Mouse (Mus musculus) cerebellum, adult 9-10 months (tissue): Measurements from ENCODE around the gene Slc25a18.
A peak's percentile ranks its signal among the peaks of the same experiment; 100 is the strongest.

Experiments
- DNase-seq: peaks from one replicate; pipeline ENCODE4 v3.0.0; 2022

Slc25a18 gene

GRCm38 (mm10) chr6:120773149-120773628 is at the start of gene Slc25a18:
Gene Slc25a18, plus strand, starts transcription at chr6:120773578.
- peak; percentile 37 for DNase-seq

GRCm38 (mm10) chr6:120725986-120726385 is 47.4 kb upstream of the Slc25a18 start:
- DNase-seq, result no peak

GRCm38 (mm10) chr6:120736011-120736410 is 37.4 kb upstream of the Slc25a18 start:
- DNase-seq, result no peak

- peak; percentile 76 for DNase-seq
These were observed 36.8 kb upstream of the Slc25a18 start for GRCm38 (mm10) chr6:120736566-120736965.

GRCm38 (mm10) chr6:120743130-120743529 is 30.2 kb upstream of the Slc25a18 start:
- no peak for DNase-seq

GRCm38 (mm10) chr6:120744266-120744665 is 29.1 kb upstream of the Slc25a18 start:
- DNase-seq, result no peak

- no peak for DNase-seq
These were observed 27.0 kb upstream of the Slc25a18 start for GRCm38 (mm10) chr6:120746416-120746815.

GRCm38 (mm10) chr6:120761151-120761550 is 12.2 kb upstream of the Slc25a18 start:
- no peak for DNase-seq

- no peak for DNase-seq
These were observed 3.4 kb upstream of the Slc25a18 start for GRCm38 (mm10) chr6:120769972-120770371.

- DNase-seq, result no peak
These were observed 2.0 kb upstream of the Slc25a18 start for GRCm38 (mm10) chr6:120771366-120771765.

- DNase-seq, result no peak
These were observed 1.4 kb upstream of the Slc25a18 start for GRCm38 (mm10) chr6:120772025-120772424.

GRCm38 (mm10) chr6:120773763-120774162 is 385 bp downstream of the Slc25a18 start:
- no peak for DNase-seq

- DNase-seq, result no peak
These were observed 2.9 kb downstream of the Slc25a18 start for GRCm38 (mm10) chr6:120776286-120776685.

- DNase-seq, result no peak
These were observed 4.2 kb downstream of the Slc25a18 start for GRCm38 (mm10) chr6:120777533-120777932.

- no peak for DNase-seq
These were observed 4.8 kb downstream of the Slc25a18 start for GRCm38 (mm10) chr6:120778226-120778625.

GRCm38 (mm10) chr6:120782948-120783347 is 9.6 kb downstream of the Slc25a18 start:
- no peak for DNase-seq

GRCm38 (mm10) chr6:120784351-120784750 is 11.0 kb downstream of the Slc25a18 start:
- DNase-seq, result no peak

GRCm38 (mm10) chr6:120788068-120788607 is 14.8 kb downstream of the Slc25a18 start:
- no peak for DNase-seq

- no peak for DNase-seq
These were observed 15.5 kb downstream of the Slc25a18 start for GRCm38 (mm10) chr6:120788904-120789303.

GRCm38 (mm10) chr6:120790153-120790552 is 16.8 kb downstream of the Slc25a18 start:
- DNase-seq, result no peak

GRCm38 (mm10) chr6:120790717-120791116 is 17.3 kb downstream of the Slc25a18 start:
- no peak for DNase-seq

GRCm38 (mm10) chr6:120792947-120793346 is 19.6 kb downstream of the Slc25a18 start:
- no peak for DNase-seq

- DNase-seq, result no peak
These were observed 22.2 kb downstream of the Slc25a18 start for GRCm38 (mm10) chr6:120795422-120796086.

GRCm38 (mm10) chr6:120796111-120796510 is 22.7 kb downstream of the Slc25a18 start:
- peak; percentile 29 for DNase-seq

GRCm38 (mm10) chr6:120798019-120798418 is 24.6 kb downstream of the Slc25a18 start:
- DNase-seq, result peak; percentile 26
